Mouse (Mus musculus) MEL (cell line): ENCODE data around the gene Ddx6.

ENCODE experiments used
- CTCF ChIP-seq, 3 experiments: IDR thresholded peaks in 2 of 3; conservative IDR thresholded peaks in 1 of 3; 2 replicates each; pipeline ENCODE4 v1.5.1; 2011 to 2012; ENCODE audit warnings: low read length in 3 of 3, low read depth in 2 of 3, mild to moderate bottlenecking in 2 of 3, improper control_type of control experiment in 1 of 3, inconsistent platforms in 1 of 3, mixed read lengths in 1 of 3, moderate library complexity in 1 of 3; ENCODE audit not compliant: control insufficient read depth in 1 of 3, insufficient read depth in 1 of 3, poor library complexity in 1 of 3, severe bottlenecking in 1 of 3
- GABPA ChIP-seq: IDR thresholded peaks from 2 replicates; pipeline ENCODE4 v1.6.1; 2012; ENCODE audit warnings: low read depth, mild to moderate bottlenecking, inconsistent platforms, low read length, improper control_type of control experiment, moderate library complexity
- MAFK ChIP-seq: IDR thresholded peaks from 2 replicates; pipeline ENCODE4 v1.6.1; 2011; ENCODE audit warnings: low read depth, mild to moderate bottlenecking, low read length, improper control_type of control experiment, borderline replicate concordance
- ZNF384 ChIP-seq: IDR thresholded peaks from 2 replicates; pipeline ENCODE4 v1.6.1; 2012; ENCODE audit warnings: low read depth, mild to moderate bottlenecking, inconsistent platforms, low read length, improper control_type of control experiment

GRCm38 (mm10) chr9:44643103-44643502 lies 38.4 kb downstream of the Ddx6 start:
- no peak for TF ChIP-seq GABPA
- TF ChIP-seq MAFK: no peak
- no peak for TF ChIP-seq ZNF384
- TF ChIP-seq CTCF (IDR thresholded peaks at IDR 0.05 in 2 of 3, conservative IDR thresholded peaks at IDR 0.05 in 1 of 3; ENCODE audit: control insufficient read depth in 1 of 3, insufficient read depth in 1 of 3, low read depth in 2 of 3, low read length in 3 of 3, poor library complexity in 1 of 3, severe bottlenecking in 1 of 3): no peak
